Mouse (Mus musculus) kidney, adult 8-10 months (tissue): ENCODE results near the gene BC049715.
"Not testable (repeated sequence)": the region's sequence is repeated elsewhere in the genome, so short reads cannot be mapped to it uniquely, and the experiment has no call there.

ENCODE experiments used
- DNase-seq, 2 experiments: peaks; one replicate each; pipeline ENCODE4 v3.0.0; 2022

Gene BC049715

GRCm38 (mm10) chr6:136852348-136852747 lies 24.9 kb downstream of the BC049715 start:
- DNase-seq, result peak; percentile 31 to 43

- DNase-seq, result peak in 1 of 2 experiments; percentile 14
These were observed 25.3 kb downstream of the BC049715 start for GRCm38 (mm10) chr6:136852762-136853161.

GRCm38 (mm10) chr6:136854361-136854781 lies 26.9 kb downstream of the BC049715 start:
- no peak for DNase-seq

- no peak for DNase-seq
These were observed 27.8 kb downstream of the BC049715 start for GRCm38 (mm10) chr6:136855183-136855582.

GRCm38 (mm10) chr6:136856071-136856636 lies 28.7 kb downstream of the BC049715 start:
- DNase-seq, result peak in 1 of 2 experiments; percentile 12

GRCm38 (mm10) chr6:136857186-136857872 lies 29.9 kb downstream of the BC049715 start, which contains the start of gene Art4:
Art4 (minus strand) TSS chr6:136857733.
- DNase-seq, result no peak

GRCm38 (mm10) chr6:136857873-136858260 lies 30.4 kb downstream of the BC049715 start:
- DNase-seq, result peak in 1 of 2 experiments; percentile 36

GRCm38 (mm10) chr6:136858420-136858819 lies 31.0 kb downstream of the BC049715 start:
- DNase-seq, result no peak

GRCm38 (mm10) chr6:136861020-136861419 lies 33.6 kb downstream of the BC049715 start:
- no peak for DNase-seq

- DNase-seq, result no peak
These were observed 37.9 kb downstream of the BC049715 start for GRCm38 (mm10) chr6:136865360-136865759.

- DNase-seq, result no peak
These were observed 38.7 kb downstream of the BC049715 start for GRCm38 (mm10) chr6:136866150-136866549.

- DNase-seq, result no peak
These were observed 41.5 kb downstream of the BC049715 start for GRCm38 (mm10) chr6:136868921-136869320.

- DNase-seq, result no peak
These were observed 47.2 kb downstream of the BC049715 start for GRCm38 (mm10) chr6:136874599-136874998.

- no peak for DNase-seq
These were observed 48.2 kb downstream of the BC049715 start, which contains the start of gene Mgp for GRCm38 (mm10) chr6:136875670-136876069. Mgp (minus strand) TSS chr6:136875823.

GRCm38 (mm10) chr6:136881678-136882077 lies 54.3 kb downstream of the BC049715 start:
- DNase-seq, result no peak

- no peak for DNase-seq
These were observed 56.0 kb downstream of the BC049715 start for GRCm38 (mm10) chr6:136883431-136883915.

GRCm38 (mm10) chr6:136883961-136884360 lies 56.5 kb downstream of the BC049715 start:
- DNase-seq, result no peak

- DNase-seq, result not testable (repeated sequence)
These were observed 57.3 kb downstream of the BC049715 start for GRCm38 (mm10) chr6:136884766-136885165.

- DNase-seq, result peak; percentile 42 to 63
These were observed 60.4 kb downstream of the BC049715 start for GRCm38 (mm10) chr6:136887854-136888253.

- DNase-seq, result no peak
These were observed 61.6 kb downstream of the BC049715 start for GRCm38 (mm10) chr6:136889067-136889466.

GRCm38 (mm10) chr6:136889554-136889953 lies 62.1 kb downstream of the BC049715 start:
- no peak for DNase-seq
